Mouse (Mus musculus) splenic B cell, adult 2 months (primary cell): ENCODE measurements at regions not wholly inside any gene's neighbourhood (a gene's known extent, or its start where the extent isn't known, plus 50 kb on each side); places are given as distances from the start of the nearest gene placed in this dataset.

ENCODE experiments used
- DNase-seq: peaks from one replicate; pipeline ENCODE4 v3.0.0-alpha.2; 2011; ENCODE audit warnings: low read depth, low spot score
- H3K27me3 ChIP-seq: 2 replicates; pipeline ENCODE4 v1.6.1; 2012; ENCODE audit warnings: mild to moderate bottlenecking, low read length, moderate library complexity, mixed read lengths; ENCODE audit not compliant: control insufficient read depth, poor library complexity, insufficient read depth, severe bottlenecking
- H3K36me3 ChIP-seq: 2 replicates; pipeline ENCODE4 v1.6.1; 2012; ENCODE audit warnings: mild to moderate bottlenecking, low read length, moderate library complexity, mixed read lengths; ENCODE audit not compliant: control insufficient read depth, poor library complexity, insufficient read depth, severe bottlenecking

DNA sequence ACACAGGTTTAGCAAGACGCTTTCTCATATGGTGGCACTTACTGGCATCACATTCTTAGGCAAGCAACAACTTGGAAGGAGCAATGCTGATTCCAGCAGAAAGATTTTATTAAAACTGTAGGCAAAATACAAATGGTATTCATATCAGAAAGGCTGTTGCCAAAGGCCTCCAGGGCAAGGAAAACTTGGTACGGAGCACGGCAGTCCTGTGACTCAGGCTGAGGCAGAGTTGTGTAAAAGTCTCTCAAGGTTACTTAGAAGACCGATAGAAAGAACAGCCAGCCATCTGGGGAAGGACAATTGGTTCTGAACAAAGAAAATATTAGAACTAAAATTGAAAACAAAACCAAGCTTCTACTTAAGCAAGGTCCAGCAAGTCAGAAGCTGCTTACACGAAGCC lies 201.2 kb downstream of the Col12a1 start:
- H3K27me3 ChIP-seq = no peaks in the 10 kb centered on the region
- no peak for DNase-seq
- no peaks in the 10 kb centered on the region for H3K36me3 ChIP-seq

DNA sequence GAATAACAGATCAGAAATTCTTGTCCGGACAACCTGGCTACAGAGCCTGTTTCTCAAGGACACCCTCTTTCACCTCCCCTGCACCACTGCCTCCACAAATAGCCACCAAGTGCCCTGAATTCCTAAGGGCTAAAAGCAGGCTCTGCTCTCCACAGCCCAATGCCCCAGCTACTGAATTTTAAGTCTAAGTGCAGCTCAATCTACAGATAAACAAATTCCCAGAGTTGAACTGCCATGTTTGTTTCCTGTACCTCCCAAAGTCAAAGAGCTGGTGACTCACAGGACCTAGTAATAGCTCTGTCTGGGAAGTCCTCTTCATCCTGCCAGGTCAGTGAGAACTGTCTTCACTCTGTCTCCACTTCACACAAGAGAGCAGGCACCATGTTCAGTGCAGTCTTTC lies 200.0 kb downstream of the Col12a1 start:
- no peak for DNase-seq
- Histone ChIP-seq H3K27me3 (no peaks in the 10 kb centered on the region), H3K36me3 (no peaks in the 10 kb centered on the region)

DNA sequence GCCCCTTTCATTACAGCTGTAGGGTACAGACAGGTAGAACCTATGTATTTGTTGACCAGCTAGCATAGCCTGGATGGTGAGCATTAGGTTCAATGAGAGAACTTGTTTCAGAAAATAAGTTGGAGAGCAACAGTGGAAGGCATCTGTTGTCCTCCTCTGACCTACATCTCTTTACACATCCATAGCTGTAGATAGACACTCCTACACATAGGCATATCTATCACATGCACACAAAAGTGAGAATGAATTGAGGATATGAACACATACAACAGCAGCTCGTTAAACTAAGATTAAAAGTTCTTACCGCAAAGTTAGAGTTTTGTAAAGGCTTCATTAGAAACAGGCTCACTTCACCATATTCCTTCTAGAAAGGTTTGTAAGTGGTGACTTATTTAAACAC lies 198.1 kb downstream of the Col12a1 start:
- no peaks in the 10 kb centered on the region for H3K36me3 ChIP-seq
- H3K27me3 ChIP-seq = no peaks in the 10 kb centered on the region
- no peak for DNase-seq

DNA sequence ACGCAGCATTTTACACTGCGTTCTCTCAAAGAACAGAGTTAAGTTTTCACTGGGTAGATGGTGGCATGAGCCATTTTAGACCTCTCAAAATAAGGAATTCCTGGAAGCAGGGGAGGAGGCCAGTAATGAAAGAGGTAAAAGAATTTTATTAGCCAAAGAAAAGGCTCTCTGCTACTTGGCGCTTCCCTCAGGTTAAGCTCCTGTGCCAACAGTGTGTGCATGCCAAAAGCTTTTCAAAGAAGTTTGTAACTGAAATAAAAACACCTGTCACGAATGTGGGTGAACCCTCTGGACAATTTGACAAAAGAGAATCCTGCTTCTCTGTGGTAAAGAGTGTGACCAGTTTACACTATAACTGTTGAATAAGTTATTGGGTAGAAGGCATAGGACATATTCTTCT lies 195.6 kb downstream of the Col12a1 start:
- Histone ChIP-seq H3K36me3 (no peaks in the 10 kb centered on the region), H3K27me3 (no peaks in the 10 kb centered on the region)
- no peak for DNase-seq

DNA sequence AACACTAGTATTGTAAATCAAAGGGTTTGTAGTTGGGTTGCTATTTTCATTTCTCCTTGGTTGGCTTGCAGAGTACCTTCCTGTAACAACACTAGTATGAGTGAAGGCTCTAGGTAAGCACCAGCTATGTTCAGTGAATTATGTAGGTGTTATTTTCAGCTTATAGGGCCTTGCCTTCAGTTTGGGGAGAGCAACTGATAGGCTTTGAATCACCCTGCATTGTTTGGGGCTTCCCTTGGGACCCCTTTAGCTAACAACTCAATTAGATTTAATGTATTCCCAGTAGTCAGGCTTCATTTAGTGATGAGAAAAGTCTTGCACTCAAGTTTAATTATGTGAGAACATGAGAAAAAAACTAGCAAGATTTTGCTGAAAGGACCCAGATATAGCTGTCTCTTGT lies 193.6 kb downstream of the Col12a1 start:
- no peaks in the 10 kb centered on the region for H3K36me3 ChIP-seq
- H3K27me3 ChIP-seq = no peaks in the 10 kb centered on the region
- DNase-seq = no peak

DNA sequence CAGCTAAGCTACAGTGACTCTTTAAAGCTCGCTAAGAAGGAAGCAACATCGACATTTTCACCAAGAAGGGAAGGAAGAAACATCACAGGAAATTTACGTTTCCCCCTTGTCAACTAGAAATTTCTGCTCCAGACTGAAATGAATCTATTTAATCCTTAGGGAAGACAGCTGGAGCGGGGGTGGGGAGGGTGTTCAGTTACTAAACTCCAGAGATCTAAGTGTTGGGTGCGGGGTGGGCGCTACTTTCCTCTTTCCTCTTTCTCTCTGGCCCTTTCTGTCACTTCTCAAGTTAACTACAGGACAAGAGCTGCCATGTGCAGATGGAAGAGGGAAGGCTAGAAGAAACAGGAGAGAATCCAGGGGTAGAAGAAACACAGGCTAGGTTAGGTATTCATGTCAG lies 192.2 kb downstream of the Col12a1 start:
- H3K36me3 ChIP-seq = no peaks in the 10 kb centered on the region
- H3K27me3 ChIP-seq = no peaks in the 10 kb centered on the region
- DNase-seq = no peak

DNA sequence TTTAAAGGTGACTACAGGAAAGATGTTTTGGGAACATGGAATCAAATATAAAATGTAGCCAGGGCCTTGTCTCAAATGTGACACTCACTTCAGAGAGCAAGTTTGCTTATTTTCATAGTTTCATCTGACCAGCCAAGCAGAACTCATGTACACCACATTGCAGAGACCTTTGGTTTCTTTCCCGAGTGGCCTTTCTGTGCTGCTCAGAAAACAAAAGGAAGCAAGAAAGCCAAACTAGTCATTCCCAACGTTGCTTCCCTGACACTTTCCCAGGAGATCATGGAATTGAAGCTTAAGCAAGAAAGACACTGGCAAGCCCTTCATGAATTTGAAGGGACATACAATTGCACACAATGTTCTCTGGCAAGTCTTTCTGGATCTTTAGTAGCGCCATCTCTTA lies 191.3 kb downstream of the Col12a1 start:
- no peaks in the 10 kb centered on the region for H3K36me3 ChIP-seq
- DNase-seq = no peak
- H3K27me3 ChIP-seq = no peaks in the 10 kb centered on the region
